Mouse (Mus musculus) limb, embryonic 10.5 days (tissue): ENCODE measurements around the gene Glod5. TPM values are rescaled to one million over a fixed set of nuclear protein-coding genes. Genes with fewer than 3 reads are reported as not detected.
A peak's percentile ranks its signal among the peaks of the same experiment; 100 is the strongest.
"Not testable (repeated sequence)": the region's sequence is repeated elsewhere in the genome, so short reads cannot be mapped to it uniquely, and the experiment has no call there.

Experiments
- DNase-seq: peaks from one replicate; pipeline ENCODE4 v3.0.0-alpha.2; 2017; ENCODE audit warnings: low spot score
- H3K27ac ChIP-seq: fragments of 300-500 bp; sonication (generic); 2 replicates; pipeline ENCODE4 v1.5.1; 2016; ENCODE audit warnings: mild to moderate bottlenecking
- H3K27me3 ChIP-seq: fragments of 300-500 bp; sonication (generic); 2 replicates; pipeline ENCODE4 v1.6.1; 2016; ENCODE audit warnings: low read depth, mild to moderate bottlenecking; ENCODE audit not compliant: poor library complexity, severe bottlenecking
- H3K36me3 ChIP-seq: fragments of 300-500 bp; sonication (generic); 2 replicates; pipeline ENCODE4 v1.6.1; 2016; ENCODE audit warnings: mild to moderate bottlenecking, moderate library complexity
- H3K4me1 ChIP-seq: fragments of 300-500 bp; sonication (generic); 2 replicates; pipeline ENCODE4 v1.6.1; 2016
- H3K4me3 ChIP-seq: fragments of 300-500 bp; sonication (generic); 2 replicates; pipeline ENCODE4 v1.5.1; 2016; ENCODE audit warnings: mild to moderate bottlenecking, moderate library complexity
- H3K9me3 ChIP-seq: fragments of 300-500 bp; sonication (generic); replicated peaks from 2 replicates; pipeline ENCODE4 v1.6.1; 2016; ENCODE audit warnings: mild to moderate bottlenecking
- WGBS: fragments of 180-500 bp; shearing (Covaris S2); methylation state at CpG from one replicate; pipeline ENCODE4 v1.1.7; 2016; 5-methylcytosine and 5-hydroxymethylcytosine counted together
- polyA plus RNA-seq: library from polyadenylated mRNA; unstranded; fragments of >200 nt; fragmentation: Nextera tagmentation; extraction: Ambion mirVana; gene quantifications from 2 replicates; pipeline ENCODE4 v1.2.1, GENCODE M21; 2016

Glod5 gene
- polyA plus RNA-seq: not detected in 2 replicates

- WGBS: 74% methylated on average over 2 of the region's 2 CpGs
- Histone ChIP-seq H3K36me3 (no peaks in the 10 kb centered on the region), H3K27me3 (no peaks in the 10 kb centered on the region), H3K4me3 (no peak within 1 kb of the TSS), H3K9me3 (no peaks in the 10 kb centered on the region), H3K27ac (no peak within 1 kb of the TSS), H3K4me1 (no peaks in the 10 kb centered on the region)
- no peak for DNase-seq
Measured at GRCm38 (mm10) chrX:8018286-8018685, at the start of gene Glod5. Gene Glod5, minus strand, starts transcription at chrX:8018492.

- not testable (repeated sequence) for H3K4me3 ChIP-seq, DNase-seq, H3K27ac ChIP-seq, H3K36me3 ChIP-seq, H3K9me3 ChIP-seq, H3K4me1 ChIP-seq, H3K27me3 ChIP-seq
- 82% methylated on average over 8 of the region's 8 CpGs for WGBS
Measured at GRCm38 (mm10) chrX:8051044-8051781, 32.9 kb upstream of the Glod5 start.

- no peaks in the 10 kb centered on the region for H3K4me1 ChIP-seq
- 61% methylated on average over 1 of the region's 1 CpGs for WGBS
Measured at GRCm38 (mm10) chrX:8033009-8033408, 14.7 kb upstream of the Glod5 start.

GRCm38 (mm10) chrX:8026811-8027210 is 8.5 kb upstream of the Glod5 start:
- Histone ChIP-seq H3K4me3 (no peak overlapping the region), H3K36me3 (no peaks in the 10 kb centered on the region), H3K27me3 (no peaks in the 10 kb centered on the region), H3K4me1 (no peaks in the 10 kb centered on the region), H3K27ac (no peak overlapping the region), H3K9me3 (0 out of 2 replicates have a peak, but pooled peaks cover 2% of the 10 kb centered on the region)
- DNase-seq: no peak
- 68% methylated on average over 4 of the region's 4 CpGs for WGBS

More at GRCm38 (mm10) chrX:8033009-8033408, 14.7 kb upstream of the Glod5 start:
- H3K27me3 ChIP-seq: no peaks in the 10 kb centered on the region
- no peak overlapping the region for H3K27ac ChIP-seq
- H3K36me3 ChIP-seq: no peaks in the 10 kb centered on the region
- no peak for DNase-seq
- H3K9me3 ChIP-seq: no peaks in the 10 kb centered on the region
- no peak overlapping the region for H3K4me3 ChIP-seq

GRCm38 (mm10) chrX:8024795-8025194 is 6.5 kb upstream of the Glod5 start:
- WGBS: 72% methylated on average over 2 of the region's 2 CpGs
- no peaks in the 10 kb centered on the region for H3K36me3 ChIP-seq
- H3K4me3 ChIP-seq: no peak overlapping the region
- 0 out of 2 replicates have a peak, but pooled peaks cover 2% of the 10 kb centered on the region for H3K9me3 ChIP-seq
- no peaks in the 10 kb centered on the region for H3K27me3 ChIP-seq
- no peak overlapping the region for H3K27ac ChIP-seq
- no peaks in the 10 kb centered on the region for H3K4me1 ChIP-seq
- DNase-seq: no peak

- Histone ChIP-seq H3K9me3 (no peaks in the 10 kb centered on the region), H3K4me3 (no peak overlapping the region), H3K4me1 (no peaks in the 10 kb centered on the region), H3K27ac (no peak overlapping the region), H3K27me3 (no peaks in the 10 kb centered on the region), H3K36me3 (no peaks in the 10 kb centered on the region)
- DNase-seq: no peak
- 90% methylated on average over 2 of the region's 2 CpGs for WGBS
Measured at GRCm38 (mm10) chrX:8020111-8020778, 2.0 kb upstream of the Glod5 start.

- peak; percentile 52 for DNase-seq
- Histone ChIP-seq H3K9me3 (no peaks in the 10 kb centered on the region), H3K27me3 (no peaks in the 10 kb centered on the region), H3K27ac (no peak overlapping the region), H3K4me1 (no peaks in the 10 kb centered on the region), H3K4me3 (no peak overlapping the region), H3K36me3 (no peaks in the 10 kb centered on the region)
- WGBS: 12% methylated on average over 5 of the region's 5 CpGs
Measured at GRCm38 (mm10) chrX:8017142-8017541, 1.1 kb downstream of the Glod5 start.

- H3K36me3 ChIP-seq, H3K9me3 ChIP-seq, DNase-seq, H3K4me3 ChIP-seq, H3K27me3 ChIP-seq, H3K4me1 ChIP-seq, H3K27ac ChIP-seq: not testable (repeated sequence)
- WGBS: 18% methylated on average over 7 of the region's 7 CpGs
Measured at GRCm38 (mm10) chrX:8015675-8016074, 2.6 kb downstream of the Glod5 start.

- Histone ChIP-seq H3K27ac (no peak overlapping the region), H3K4me1 (no peaks in the 10 kb centered on the region), H3K27me3 (no peaks in the 10 kb centered on the region), H3K4me3 (no peak overlapping the region), H3K36me3 (no peaks in the 10 kb centered on the region), H3K9me3 (no peaks in the 10 kb centered on the region)
- DNase-seq: no peak
- whole genome bisulfite sequencing: 44% methylated on average over 7 of the region's 8 CpGs
Measured at GRCm38 (mm10) chrX:8013569-8014314, 4.5 kb downstream of the Glod5 start.

GRCm38 (mm10) chrX:8013157-8013556 is 5.1 kb downstream of the Glod5 start:
- Histone ChIP-seq H3K27me3 (no peaks in the 10 kb centered on the region), H3K27ac (no peak overlapping the region), H3K4me1 (no peaks in the 10 kb centered on the region), H3K4me3 (no peak overlapping the region), H3K9me3 (no peaks in the 10 kb centered on the region), H3K36me3 (no peaks in the 10 kb centered on the region)
- no peak for DNase-seq
- WGBS: 18% methylated on average over 2 of the region's 2 CpGs

- H3K9me3 ChIP-seq, H3K27me3 ChIP-seq, DNase-seq, H3K27ac ChIP-seq, H3K4me1 ChIP-seq, H3K4me3 ChIP-seq, H3K36me3 ChIP-seq: not testable (repeated sequence)
- WGBS: 93% methylated on average over 4 of the region's 4 CpGs
Measured at GRCm38 (mm10) chrX:8009356-8009755, 8.9 kb downstream of the Glod5 start.

GRCm38 (mm10) chrX:8008543-8008942 is 9.7 kb downstream of the Glod5 start:
- no peak overlapping the region for H3K4me3 ChIP-seq
- DNase-seq: no peak
- H3K9me3 ChIP-seq: no peaks in the 10 kb centered on the region
- no peak overlapping the region for H3K27ac ChIP-seq
- H3K27me3 ChIP-seq: no peaks in the 10 kb centered on the region
- H3K36me3 ChIP-seq: no peaks in the 10 kb centered on the region
- H3K4me1 ChIP-seq: no peaks in the 10 kb centered on the region
- WGBS: 49% methylated on average over 5 of the region's 5 CpGs

- no peaks in the 10 kb centered on the region for H3K27me3 ChIP-seq
- H3K4me1 ChIP-seq: peaks cover 7% of the 10 kb centered on the region; the same call in 1 of the 2 replicates
- no peak overlapping the region for H3K27ac ChIP-seq
- H3K9me3 ChIP-seq: no peaks in the 10 kb centered on the region
- no peak for DNase-seq
- no peak overlapping the region for H3K4me3 ChIP-seq
- WGBS: 51% methylated on average over 4 of the region's 4 CpGs
- no peaks in the 10 kb centered on the region for H3K36me3 ChIP-seq
Measured at GRCm38 (mm10) chrX:8002971-8003370, 15.3 kb downstream of the Glod5 start.
